Mouse (Mus musculus): Measurements from ENCODE around the gene Ercc8.

Gene Ercc8

GRCm38 (mm10) chr13:108215231-108215780 lies 56.8 kb downstream of the Ercc8 start:
- no peak for DNase-seq (ENCODE audit: low spot score in 2 of 2)

DNA sequence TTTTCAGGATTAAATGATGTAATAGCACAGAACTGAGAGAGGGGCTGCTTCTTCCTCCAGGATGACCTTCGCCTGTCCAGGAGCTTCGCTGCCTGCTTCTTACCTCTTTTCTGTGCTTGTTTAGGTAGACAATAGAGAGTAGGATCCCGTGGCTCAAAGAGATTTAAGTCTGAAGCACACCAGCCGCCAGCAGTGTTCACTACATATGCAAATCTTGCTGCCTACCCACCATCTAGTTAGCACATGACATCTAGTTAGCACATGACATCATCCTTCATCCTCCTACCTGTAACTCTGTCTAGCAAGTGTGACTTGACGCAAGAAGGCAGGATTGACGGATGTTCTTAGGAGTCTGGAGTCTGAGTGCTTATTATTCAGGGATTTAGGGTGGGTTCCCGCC lies 61.2 kb downstream of the Ercc8 start:
- no peak for DNase-seq (ENCODE audit: low spot score in 2 of 2)

- DNase-seq (ENCODE audit: low spot score in 2 of 2) = no peak
Measured at GRCm38 (mm10) chr13:108229191-108229590, 70.7 kb downstream of the Ercc8 start.

DNA sequence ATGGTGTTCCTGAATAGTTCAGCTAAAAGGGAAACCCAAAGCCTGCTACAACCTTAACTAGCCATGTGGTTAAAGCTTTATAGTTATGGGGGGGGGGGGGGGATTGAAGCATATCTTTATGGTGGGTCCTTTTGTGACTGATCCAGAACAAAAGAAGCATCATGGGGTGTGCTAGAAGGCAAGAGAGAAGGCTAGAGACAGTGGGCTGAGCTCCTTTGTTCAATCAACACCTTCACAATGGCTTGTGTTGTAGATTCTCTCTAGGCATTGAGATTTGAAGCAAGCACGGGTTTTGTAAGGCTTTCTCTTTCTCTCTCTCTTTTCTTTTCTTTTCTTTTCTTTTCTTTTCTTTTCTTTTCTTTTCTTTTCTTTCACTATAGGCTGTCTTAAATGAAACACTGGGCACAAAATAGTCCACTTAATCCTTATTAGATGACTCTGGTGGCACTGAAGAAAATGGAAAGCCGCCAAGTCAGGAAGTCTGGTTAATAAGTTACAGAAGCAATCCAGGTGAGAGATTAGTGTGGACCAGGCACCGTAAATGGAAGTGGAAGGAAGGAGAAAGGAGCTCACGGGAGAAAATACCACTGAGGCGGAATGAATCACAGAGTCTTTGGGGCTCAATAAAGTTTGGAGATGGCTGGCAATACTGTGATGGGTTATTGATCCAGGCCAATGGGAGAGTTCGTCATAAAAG lies 71.3 kb downstream of the Ercc8 start:
- no peak for DNase-seq (ENCODE audit: low spot score in 2 of 2)

GRCm38 (mm10) chr13:108240012-108240411 lies 81.5 kb downstream of the Ercc8 start:
- DNase-seq (ENCODE audit: low spot score in 2 of 2) = no peak

DNA sequence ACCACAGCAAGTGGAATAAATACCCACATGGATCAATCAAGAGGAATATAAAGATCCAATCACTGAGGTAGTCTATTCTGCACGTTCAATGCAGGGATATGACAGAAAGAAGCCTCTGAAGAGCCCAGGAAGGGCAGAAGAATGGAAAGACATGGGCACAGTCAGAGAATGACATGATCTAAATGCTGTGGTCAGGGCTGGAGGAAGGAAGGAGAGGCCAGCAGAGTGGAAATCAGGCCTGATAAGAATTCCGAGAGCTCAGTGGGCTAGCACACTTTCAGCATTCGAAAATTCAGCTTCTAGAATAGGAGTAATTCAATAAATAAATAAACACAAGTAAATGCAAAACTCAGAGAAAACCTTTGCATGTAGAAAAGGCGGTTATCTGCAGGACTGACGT lies 83.2 kb downstream of the Ercc8 start:
- no peak for DNase-seq (ENCODE audit: low spot score in 2 of 2)

Measured in natural killer cell, adult 2 months (primary cell).